In genomic region chr10:117867301-117867700, GRCm38 (mm10) we compare ENCODE assay signal across 17 mouse cellular contexts.
"Had no signal": no experiment of that assay in that cellular context is flagged by ENCODE, and none has a peak within 500 bp of the region (broad histone marks: within the 10 kb centered on the region; RNA-seq: fewer than 3 reads in every experiment).

No protein-coding gene starts in this region.

- ATAC-seq: lung, postnatal 0 days; midbrain, embryonic 13.5 days; midbrain, embryonic 15.5 days had no signal

- H3K4me3 ChIP-seq: lung, embryonic 15.5 days; megakaryocyte, embryonic 14.5 days; midbrain, embryonic 13.5 days; midbrain, embryonic 15.5 days; neural tube, embryonic 12.5 days; stomach, embryonic 15.5 days had no signal

- H3K4me1 ChIP-seq: lung, embryonic 15.5 days; midbrain, embryonic 15.5 days; neural tube, embryonic 12.5 days; stomach, embryonic 15.5 days had no signal

- H3K36me3 ChIP-seq: lung, embryonic 15.5 days; midbrain, embryonic 13.5 days; midbrain, embryonic 15.5 days; neural tube, embryonic 12.5 days; stomach, embryonic 15.5 days had no signal

- H3K27ac ChIP-seq: lung, embryonic 15.5 days; macrophage; midbrain, embryonic 13.5 days; midbrain, embryonic 15.5 days; neural tube, embryonic 12.5 days; stomach, embryonic 15.5 days; stomach, postnatal 0 days had no signal

- H3K4me2 ChIP-seq: lung, embryonic 15.5 days; midbrain, embryonic 11.5 days; midbrain, embryonic 13.5 days; midbrain, embryonic 15.5 days; neural tube, embryonic 12.5 days; stomach, embryonic 15.5 days had no signal

- H3K27me3 ChIP-seq: lung, embryonic 15.5 days; megakaryocyte, embryonic 14.5 days; midbrain, embryonic 13.5 days; midbrain, embryonic 15.5 days; neural tube, embryonic 12.5 days; stomach, embryonic 15.5 days had no signal

- H3K9ac ChIP-seq: lung, embryonic 15.5 days; midbrain, embryonic 13.5 days; midbrain, embryonic 15.5 days; neural tube, embryonic 12.5 days; stomach, embryonic 15.5 days had no signal

- DNase-seq: lung, adult 2 months; lung, postnatal 14 days; lung, postnatal 36 days; right cerebral cortex, postnatal 14 days; thymus, adult 2 months; thymus, postnatal 25 days; thymus, postnatal 4 days had no signal

- H3K9me3 ChIP-seq: lung, embryonic 15.5 days; megakaryocyte, embryonic 14.5 days; midbrain, embryonic 13.5 days; midbrain, embryonic 15.5 days; neural tube, embryonic 12.5 days; stomach, embryonic 15.5 days had no signal
